Mouse (Mus musculus) heart, adult 9 months (tissue): Measurements from ENCODE around the gene Ankrd33.

Experiments
- DNase-seq, 2 experiments: peaks; one replicate each; pipeline ENCODE4 v3.0.0; 2022; ENCODE audit warnings: low spot score in 2 of 2

The Ankrd33 gene

DNA sequence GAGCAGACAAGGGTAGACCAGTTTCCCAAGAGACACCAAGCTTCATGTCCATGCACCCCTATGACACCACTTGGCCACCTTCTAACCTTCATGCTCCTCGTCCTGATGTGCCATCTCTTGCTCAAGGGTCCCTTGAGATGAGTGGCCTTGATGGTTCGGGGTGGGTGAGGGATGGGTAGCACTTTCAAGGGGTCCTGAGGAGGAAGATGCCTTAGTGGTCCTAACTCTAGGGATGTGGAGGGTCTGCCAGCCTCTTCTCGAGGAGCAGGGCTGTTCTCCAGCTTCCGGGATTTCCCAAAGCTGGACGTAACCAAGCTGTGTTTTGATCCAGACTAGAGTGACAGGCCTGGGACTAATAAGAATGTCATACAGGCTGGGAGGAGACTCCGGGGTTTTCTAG, 10.0 kb downstream of the Ankrd33 start:
- DNase-seq, result no peak

DNA sequence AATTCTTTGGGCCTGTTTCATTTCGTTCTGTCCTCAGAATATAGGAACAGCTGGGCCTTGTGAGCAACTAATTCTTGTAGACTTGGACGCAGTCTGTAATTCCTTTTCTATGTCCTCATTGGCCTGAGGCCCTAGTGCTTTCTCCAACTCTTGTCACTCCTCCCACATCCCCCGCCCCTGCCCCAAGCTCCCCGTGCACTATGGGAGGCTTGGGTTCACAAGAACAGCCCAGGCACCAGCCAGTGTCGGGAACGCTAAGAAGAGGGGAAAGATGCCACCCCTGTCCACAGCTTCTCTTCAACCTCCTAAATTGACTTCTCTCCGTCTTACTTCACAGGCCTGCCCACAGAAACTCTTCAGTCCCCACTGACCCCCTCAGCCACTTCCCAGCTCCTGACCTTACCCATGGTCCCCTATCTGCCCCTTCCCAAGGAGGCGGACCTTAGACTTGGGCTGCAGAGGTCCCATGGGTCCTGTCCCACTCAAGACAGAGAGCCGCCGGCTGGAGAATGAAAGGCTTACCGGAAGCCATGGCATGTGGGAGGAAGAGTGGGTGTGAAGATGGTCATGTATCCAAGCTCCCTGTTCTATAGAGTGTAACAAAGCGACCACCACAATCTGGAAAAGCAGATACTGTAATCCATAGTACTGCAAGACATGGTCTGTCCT, 11.5 kb downstream of the Ankrd33 start:
- peak; percentile 78 to 80 for DNase-seq

DNA sequence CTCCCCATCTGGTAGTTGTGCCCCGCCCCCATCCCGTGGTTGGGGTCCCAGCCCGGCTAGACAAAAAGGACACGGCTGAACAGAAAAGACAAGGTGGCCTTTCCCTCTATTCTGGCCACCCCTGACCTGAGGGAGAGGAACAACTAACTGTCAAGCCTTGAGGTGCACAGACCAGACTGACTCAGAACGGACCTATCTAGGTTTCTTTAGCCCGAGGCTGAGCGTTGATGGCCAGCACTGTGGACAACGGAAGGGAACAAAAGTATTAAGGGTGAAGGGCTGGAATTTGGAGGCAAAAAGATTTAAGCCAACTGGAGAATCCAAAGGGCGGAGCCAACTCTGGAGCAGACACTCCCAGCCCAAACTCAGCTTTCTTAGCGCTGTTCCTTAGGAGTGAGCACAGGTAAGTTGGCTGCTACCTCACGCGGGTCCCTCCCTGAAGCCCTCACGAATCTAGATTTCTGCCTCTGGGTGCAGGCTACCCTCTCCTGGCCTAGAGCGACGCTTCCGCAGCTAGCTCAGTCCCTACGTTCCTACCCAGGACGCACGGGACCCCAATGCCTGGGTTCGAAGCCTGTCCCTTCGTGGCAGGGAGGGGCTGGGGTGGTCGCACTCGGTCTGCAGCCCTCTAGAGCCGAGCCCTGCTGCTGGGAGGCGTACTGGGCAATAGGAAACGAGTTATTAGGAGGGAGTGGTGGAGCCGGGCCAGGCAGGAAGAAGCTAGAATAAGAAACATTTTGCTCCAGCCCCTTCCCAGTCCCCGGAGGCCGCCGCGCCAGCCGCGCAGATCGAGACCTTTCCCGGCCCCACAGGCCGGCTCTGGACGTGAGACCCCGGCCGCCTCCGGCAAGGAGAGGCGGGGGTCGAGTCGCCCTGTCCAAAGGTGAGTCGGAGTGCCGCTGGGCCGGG, 12.9 kb downstream of the Ankrd33 start, which contains the start of gene Acvrl1:
TSS of gene Acvrl1 (plus strand) at position 342 of the 909 bp plus-strand sequence.
- DNase-seq, result peak; percentile 80 to 82

DNA sequence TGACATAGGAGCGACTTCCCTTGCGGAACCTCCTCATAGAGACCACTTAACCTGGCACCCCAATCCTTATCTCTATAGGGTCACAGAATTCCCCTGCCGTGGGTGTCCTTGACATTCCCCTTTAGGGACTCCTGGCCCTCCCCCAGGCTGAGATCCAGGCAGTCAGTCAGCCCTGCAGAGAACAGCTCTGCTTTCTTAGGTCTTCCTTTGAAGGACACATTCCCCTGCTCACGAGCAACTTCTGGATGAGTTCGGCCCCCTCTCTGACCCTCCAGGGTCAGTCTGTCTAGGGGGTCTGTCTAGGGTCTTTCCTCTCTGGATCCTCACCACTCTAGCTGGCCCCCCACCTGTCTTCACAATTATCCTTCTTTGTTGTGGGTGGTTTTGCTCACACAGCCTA, 13.9 kb downstream of the Ankrd33 start:
- DNase-seq, result no peak

DNA sequence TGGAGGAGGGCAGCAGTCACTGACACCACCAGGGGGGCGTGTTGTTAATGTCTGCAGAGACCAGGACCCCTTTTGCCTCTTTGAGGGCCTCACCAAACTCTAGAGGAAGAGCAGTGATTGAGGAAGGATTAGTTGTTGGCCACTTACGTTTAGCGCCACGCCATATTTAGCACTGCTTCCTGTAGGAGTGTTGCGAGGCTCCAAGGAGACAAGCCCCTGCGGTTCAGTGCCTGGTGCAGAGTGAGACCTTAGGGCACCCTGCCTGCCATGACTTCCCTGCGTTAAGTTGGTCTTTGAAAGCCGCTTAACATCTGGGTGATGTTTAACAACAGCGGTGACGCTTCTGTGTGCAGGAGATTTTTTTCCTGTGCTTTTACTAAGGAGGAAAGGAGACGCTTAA, 15.9 kb downstream of the Ankrd33 start:
- no peak for DNase-seq

DNA sequence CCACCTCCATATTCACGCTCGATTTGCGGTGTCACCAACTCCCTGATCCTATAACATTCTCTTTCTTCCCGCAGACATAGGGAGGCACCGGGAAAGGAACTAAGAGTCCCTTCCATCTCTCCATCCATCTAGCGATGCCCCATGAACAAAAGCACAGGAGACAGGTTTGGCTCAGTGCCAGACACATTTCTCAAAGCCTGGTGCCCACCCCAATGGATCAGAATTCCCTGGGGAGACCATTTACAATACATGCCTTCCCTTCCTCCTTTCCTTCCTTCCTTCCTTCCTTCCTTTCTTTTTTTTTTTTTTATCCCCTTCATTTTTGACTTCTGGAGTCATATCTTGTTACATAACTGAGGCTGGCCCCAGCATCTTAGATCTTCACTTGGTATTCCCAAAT, 16.5 kb downstream of the Ankrd33 start:
- no peak for DNase-seq

DNA sequence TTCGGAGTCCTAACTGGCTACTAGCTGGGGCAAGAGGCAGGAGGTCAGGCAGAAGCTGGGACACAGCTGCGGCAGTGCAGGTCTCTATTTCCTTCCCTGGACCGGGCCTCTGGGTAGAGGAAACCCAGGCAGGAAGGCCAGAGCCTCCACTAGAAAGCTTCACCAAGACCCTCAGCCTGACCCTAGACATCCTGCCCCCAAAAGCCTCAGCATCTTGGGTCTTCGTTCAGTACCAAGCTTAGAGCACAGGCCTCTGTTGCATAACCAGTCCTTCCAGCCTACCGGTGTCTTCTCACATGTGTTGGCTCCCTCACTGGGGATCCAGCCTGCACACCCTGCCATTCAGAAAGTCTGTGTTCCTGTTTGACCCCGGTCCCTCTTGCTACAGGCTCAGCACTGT, 17.2 kb downstream of the Ankrd33 start:
- DNase-seq, result no peak

DNA sequence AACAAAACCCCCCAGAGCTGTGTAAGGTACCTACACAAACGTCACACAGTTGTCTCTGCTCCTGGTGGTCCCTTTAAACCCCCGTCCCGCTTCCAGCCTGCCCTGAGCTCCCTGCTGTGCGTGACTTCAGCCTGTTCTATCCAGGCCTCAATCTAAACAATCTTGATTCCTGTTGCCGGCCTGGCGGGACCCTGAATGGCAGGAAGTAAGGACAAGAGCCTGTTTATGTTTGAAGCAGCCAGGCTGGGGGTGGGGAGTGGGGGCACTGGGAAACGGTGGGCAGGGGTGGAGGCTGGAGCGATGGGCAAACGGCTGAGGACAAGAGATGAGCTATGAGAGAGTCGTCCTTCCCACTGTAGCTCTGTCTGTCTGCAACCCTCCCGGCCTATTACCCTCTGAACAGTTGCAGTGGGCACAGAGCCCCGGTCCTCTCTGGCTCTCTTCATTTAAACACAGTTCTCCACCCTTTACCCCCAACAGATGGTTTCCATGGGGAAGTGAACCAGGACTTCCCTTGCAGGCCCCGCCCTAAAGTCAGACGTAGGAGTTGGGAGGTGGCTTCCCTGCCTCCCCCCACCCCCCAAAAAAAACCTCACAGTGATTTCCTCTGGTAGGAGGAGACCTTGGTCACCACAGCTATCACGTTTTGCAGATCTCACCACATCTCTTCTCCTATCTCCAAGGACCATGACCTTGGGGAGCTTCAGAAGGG, 18.6 kb downstream of the Ankrd33 start:
- DNase-seq, result peak in 1 of 2 experiments; percentile 49

DNA sequence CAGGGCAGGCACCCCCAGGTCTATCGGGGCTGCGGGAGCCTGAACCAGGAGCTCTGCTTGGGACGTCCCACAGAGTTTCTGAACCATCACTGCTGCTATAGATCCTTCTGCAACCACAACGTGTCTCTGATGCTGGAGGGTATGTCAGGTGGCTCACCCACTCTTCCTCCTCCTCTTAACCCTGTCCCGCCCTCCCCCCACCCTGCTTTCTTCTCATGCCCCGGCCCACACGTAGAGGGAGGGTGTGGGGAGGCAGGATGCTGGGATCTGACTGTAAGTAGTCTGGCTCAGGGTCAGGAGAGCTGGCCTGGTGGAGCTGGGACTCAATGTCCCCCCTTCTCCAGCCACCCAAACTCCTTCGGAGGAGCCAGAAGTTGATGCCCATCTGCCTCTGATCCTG, 19.9 kb downstream of the Ankrd33 start:
- no peak for DNase-seq

DNA sequence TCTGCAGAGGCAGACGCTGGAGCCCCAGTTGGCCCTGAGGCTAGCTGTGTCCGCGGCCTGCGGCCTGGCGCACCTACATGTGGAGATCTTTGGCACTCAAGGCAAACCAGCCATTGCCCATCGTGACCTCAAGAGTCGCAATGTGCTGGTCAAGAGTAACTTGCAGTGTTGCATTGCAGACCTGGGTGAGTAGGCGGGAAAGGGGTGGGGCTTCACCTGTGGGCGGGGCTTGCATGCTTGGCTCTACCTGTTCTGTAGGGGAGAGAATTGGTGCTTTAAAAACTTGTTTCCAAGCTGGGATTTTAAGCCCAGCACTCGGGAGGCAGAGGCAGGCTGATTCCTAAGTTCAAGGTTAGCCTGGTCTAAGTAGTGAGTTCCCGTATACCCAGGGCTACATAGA, 21.9 kb downstream of the Ankrd33 start:
- no peak for DNase-seq

DNA sequence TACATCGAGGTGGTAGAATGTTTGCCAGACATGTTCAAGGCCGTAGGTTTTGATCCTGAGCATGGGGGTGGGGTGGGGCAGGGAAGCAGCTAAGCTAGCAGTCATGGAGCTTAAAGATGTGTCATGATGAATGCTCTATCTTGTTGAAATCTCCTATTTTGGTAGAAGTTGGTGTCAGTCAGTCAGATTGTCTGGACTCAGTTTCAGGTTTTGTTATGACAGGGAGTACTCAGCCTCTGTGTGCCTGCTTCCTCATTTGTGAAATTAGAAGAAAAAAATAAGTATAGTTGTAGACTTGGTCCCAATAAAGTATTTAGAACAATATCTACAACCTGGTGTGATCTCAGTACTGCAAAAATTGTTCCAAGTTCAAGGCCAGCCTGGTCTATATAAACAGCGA, 23.1 kb downstream of the Ankrd33 start:
- no peak for DNase-seq

DNA sequence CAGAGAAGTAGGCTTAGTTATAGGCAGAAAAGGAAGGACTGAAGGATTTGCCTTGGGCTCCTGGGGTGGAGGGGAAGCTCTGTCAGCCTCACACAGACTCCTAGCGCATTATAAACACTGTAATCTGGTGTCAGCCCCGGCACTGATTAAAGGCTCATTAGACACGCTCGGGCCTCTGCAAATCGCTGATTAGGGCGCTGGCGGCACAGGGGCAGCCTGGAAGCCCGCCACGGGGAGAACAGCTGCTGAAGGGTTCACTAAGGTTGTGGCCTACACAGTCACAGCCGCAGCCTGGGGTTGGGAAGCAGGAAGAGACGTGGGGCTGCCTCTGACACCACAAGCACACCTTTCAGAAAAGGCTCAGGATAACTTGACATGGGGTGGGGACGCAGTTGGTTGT, 24.3 kb downstream of the Ankrd33 start:
- DNase-seq, result peak in 1 of 2 experiments; percentile 67

DNA sequence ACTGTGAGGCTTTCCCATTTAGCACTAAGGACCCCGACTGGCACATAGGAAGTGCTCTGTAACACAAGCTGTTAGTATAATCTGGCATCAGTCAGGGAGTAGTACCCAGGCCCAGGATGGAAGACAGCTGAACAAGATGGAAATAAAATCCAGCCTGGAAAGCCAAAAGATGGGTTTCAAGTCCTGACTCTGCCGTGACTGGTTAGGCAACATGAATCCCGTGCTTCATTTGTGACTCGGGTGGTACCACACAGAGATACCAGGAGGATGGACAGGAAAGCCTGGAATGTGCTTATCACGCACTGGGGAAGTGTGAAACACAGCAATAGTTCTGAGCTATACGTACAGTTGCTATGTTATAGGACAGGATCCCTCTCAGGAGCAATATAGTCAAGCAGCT, 25.0 kb downstream of the Ankrd33 start:
- DNase-seq, result no peak

DNA sequence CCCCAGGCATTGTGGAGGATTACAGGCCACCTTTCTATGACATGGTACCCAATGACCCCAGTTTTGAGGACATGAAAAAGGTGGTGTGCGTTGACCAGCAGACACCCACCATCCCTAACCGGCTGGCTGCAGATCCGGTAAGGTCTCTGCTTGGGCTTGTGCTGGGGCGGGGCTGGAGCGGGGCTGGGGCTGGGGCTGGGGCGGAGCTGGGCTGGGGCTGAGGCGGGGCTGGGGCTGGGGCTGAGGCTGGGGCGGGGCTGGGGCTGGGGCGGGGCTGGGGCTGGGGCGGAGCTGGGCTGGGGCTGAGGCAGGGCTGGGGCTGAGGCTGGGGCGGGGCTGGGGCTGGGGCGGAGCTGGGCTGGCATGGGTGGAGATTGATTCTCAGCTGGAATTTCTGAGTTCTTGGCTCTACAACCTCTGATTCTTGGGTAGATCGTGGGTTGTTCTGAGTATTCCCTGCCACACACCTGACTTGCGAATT, 25.5 kb downstream of the Ankrd33 start:
- no peak for DNase-seq

DNA sequence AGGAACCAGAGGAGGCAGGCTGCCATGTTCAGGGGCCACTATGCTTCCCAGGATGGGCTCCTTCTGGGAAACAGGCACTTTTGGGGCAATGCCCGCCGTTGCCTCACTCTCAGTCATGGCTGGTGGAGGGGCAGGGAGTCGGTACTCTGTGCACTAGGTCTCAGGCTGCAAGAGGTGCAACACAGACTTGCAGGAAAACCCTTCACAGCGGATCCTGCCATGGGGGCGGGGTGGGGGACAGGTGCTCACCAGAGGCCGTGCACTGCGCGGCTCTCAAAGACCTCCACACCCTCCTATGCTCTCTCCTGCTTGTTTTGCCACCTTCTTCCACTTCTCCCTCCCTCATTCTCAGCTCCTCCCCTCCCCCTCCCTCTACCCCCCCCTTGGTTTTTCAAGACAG, 27.1 kb downstream of the Ankrd33 start:
- no peak for DNase-seq

DNA sequence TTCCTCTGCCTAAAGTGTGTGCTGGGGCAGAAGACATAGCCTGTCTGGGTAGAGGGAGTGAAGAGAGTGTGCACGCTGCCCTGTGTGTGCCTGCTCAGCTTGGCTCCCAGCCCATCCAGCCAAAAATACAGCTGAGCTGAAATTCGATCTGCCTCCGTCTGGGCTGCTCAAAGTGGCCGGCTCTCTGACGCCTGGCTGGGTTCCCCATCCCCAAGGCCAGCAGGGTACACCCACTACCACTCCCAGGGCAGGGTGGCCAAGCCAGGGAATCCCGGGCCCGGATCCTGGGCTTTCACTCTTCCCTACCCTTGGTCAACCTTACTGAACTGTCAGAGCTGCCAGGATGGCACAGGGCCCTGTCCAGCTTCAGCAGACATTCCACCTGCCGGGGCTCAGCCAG, 27.9 kb downstream of the Ankrd33 start:
- DNase-seq, result peak; percentile 84 to 85

DNA sequence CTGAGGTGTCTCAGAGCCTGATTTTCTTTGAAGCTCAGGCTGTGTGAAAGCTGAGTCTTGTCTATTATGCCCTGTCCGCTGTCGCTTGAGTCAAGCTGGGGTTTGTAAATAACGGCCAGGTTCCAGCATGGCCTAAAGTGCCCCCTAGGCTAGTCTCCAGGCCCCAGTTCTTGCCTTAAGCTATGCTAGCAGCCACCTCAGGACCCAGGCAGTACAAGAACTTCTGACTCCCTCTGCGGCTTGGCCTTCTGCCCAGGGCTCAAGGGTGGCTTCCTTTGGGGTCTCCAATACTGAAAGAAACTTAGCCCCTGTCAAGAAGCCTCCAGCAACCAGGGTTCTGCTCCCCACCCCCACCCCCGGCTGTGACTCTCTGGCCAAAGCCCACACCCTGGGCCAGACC, 28.6 kb downstream of the Ankrd33 start:
- DNase-seq, result no peak

DNA sequence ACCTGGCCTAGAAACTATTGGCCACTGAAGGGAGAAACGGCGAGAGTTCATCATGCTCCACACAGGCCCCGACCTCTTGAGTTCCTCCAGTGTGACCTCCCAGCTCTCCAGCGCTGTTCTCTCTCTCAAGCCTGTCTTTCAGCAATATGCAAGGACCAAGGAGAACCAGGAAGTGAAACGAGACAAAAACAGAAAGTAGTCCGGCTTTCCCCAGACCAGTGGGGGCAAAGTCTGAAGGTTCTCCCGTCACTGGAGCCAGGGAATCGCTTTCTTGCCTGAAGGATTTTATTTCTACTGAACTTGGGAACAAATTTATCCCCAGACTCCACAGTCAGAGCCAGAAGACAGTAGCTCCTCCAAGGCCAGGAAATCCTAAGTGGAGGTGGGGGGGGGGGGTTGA, 29.2 kb downstream of the Ankrd33 start:
- peak in 1 of 2 experiments; percentile 28 for DNase-seq

DNA sequence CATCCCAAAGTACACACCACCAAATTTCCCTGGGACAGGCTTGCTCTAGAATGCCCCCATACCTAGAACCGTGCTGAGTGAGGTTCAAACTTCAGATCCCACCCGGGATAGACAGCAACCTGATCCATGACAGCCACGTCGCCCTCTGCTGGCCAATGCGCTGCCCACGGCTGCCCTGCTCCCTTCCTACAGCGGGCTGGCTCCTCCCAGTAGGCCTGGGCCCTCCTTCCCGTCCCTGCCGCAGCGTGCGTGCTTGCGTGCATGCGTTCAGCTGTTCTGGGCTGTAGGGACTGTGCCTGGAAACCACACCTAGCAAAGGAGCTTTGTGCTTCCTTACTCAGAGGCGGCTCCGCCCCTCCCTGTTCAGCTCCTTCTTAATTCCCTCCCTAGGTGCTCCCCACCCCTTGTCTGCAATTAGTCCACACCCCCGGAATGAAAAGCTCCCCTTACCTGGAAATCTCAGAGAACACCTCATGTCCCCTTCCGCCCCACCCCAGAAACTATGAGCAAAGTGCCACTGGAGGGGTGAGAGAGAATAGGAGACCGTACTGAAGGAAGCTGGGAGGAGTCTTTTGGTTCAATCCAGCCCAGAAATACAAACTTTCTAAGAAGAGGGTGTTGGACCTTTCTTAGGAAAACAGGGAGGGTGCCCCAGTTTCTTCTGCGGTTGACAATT, 30.0 kb downstream of the Ankrd33 start:
- DNase-seq, result peak; percentile 97 to 98

DNA sequence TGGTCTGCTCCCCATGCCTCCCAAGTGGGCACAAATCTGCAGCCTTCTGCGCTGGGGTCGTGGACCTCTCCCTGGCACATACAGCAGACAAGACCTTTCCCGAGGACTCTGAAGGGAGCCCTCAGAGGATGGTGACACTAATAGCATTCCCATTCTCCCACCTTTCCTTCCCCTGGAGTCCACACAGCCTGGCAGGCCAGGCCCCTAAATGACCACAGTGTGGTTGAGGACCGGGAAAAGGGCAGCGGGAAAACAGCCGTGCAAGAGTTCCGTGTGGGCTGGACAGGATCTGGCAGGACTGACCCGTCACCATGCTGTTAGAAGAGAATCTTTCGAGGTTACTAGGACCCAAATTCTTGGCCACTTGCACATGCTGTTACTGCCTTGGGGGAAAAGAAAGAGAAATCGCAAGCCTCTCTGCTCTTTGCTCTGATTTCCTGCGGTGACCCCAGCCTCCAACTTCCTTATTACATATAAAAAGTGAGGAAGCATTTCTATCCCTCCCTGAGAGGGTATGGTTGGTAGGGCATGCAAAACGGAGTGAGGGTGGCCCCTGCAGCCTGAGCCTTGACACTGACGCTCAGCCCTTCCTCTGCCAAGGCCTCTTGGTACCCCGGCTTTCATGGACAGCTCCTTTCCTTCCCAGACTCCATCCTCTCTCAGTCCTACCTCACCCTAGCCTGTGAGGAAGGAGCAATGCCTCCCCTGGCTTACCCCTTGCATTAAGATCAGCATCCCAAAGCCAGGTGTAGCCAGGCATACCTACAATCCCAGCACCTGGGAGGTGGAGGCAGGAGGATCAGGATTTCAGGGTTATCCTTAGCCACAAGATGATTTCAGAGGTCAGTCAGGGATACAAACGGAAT, 30.8 kb downstream of the Ankrd33 start:
- DNase-seq, result peak in 1 of 2 experiments; percentile 21
